In genomic region chr7:45714630-45715089, GRCm38 (mm10) we compare ENCODE assay signal across 8 mouse cellular contexts. TPM values are rescaled to one million over a fixed set of nuclear protein-coding genes. Genes with fewer than 3 reads are reported as not detected.
DNase-seq lines count a peak whose midpoint lies in the region; ATAC-seq lines count a peak whose summit lies in the region.

No protein-coding gene starts in this region.

- H3K27ac ChIP-seq in hindbrain, embryonic 11.5 days (ENCODE audit: low read depth, low read length): no peak overlapping the region
- peak overlapping the region; percentile 78 for H3K27ac ChIP-seq in liver, embryonic 15.5 days (replicated peaks)

- 9% methylated on average over 14 of the region's 14 CpGs for WGBS in hindbrain, embryonic 11.5 days
- WGBS in liver, embryonic 15.5 days (ENCODE audit: insufficient replicate concordance): 11% methylated on average over 14 of the region's 14 CpGs

- H3K27me3 ChIP-seq in hindbrain, embryonic 11.5 days (ENCODE audit: control insufficient read depth, insufficient read depth, low read length): no peaks in the 10 kb centered on the region
- H3K27me3 ChIP-seq in liver, embryonic 15.5 days: no peaks in the 10 kb centered on the region

- no peaks in the 10 kb centered on the region for H3K9me3 ChIP-seq in hindbrain, embryonic 11.5 days (ENCODE audit: control insufficient read depth, low read length)
- no peaks in the 10 kb centered on the region for H3K9me3 ChIP-seq in liver, embryonic 15.5 days (replicated peaks)

- H3K9ac ChIP-seq in hindbrain, embryonic 11.5 days (ENCODE audit: low read depth, low read length): peak overlapping the region; percentile 71
- peak overlapping the region; percentile 60 for H3K9ac ChIP-seq in liver, embryonic 15.5 days

- peaks cover 13% of the 10 kb centered on the region for H3K36me3 ChIP-seq in hindbrain, embryonic 11.5 days (ENCODE audit: control insufficient read depth, insufficient read depth, low read length)
- H3K36me3 ChIP-seq in liver, embryonic 15.5 days (replicated peaks): peaks cover 44% of the 10 kb centered on the region

- ATAC-seq in hindbrain, embryonic 11.5 days (ENCODE audit: low FRiP score): peak; percentile 61; the same call in 1 of the 2 replicates
- peak; percentile 59 for ATAC-seq in liver, embryonic 15.5 days (ENCODE audit: insufficient read depth)

- peak overlapping the region; percentile 65 for H3K4me3 ChIP-seq in hindbrain, embryonic 11.5 days (ENCODE audit: low read depth, low read length)
- peak overlapping the region; percentile 90 for H3K4me3 ChIP-seq in liver, embryonic 15.5 days (replicated peaks)

- DNase-seq in gastrocnemius, postnatal 14 days: peak; percentile 10
- DNase-seq in gastrocnemius, adult 8-10 months (ENCODE audit: low spot score in 2 of 2): no peak
- peak; percentile 86 for DNase-seq in R1 (ENCODE audit: low read depth, low spot score)
- DNase-seq in hindbrain, embryonic 11.5 days (ENCODE audit: low spot score): no peak
- no peak for DNase-seq in embryo, embryonic 10 days (ENCODE audit: low spot score)
- no peak for DNase-seq in layer of hippocampus, postnatal 10 days (ENCODE audit: low spot score in 2 of 2)
- DNase-seq in embryo, embryonic 11 days: no peak

- H3K4me2 ChIP-seq in hindbrain, embryonic 11.5 days (replicated peaks; ENCODE audit: low read depth, low read length): peak overlapping the region; percentile 86
- peak overlapping the region; percentile 95 for H3K4me2 ChIP-seq in liver, embryonic 15.5 days

- H3K4me1 ChIP-seq in hindbrain, embryonic 11.5 days (replicated peaks; ENCODE audit: control insufficient read depth, insufficient read depth, low read length): peaks cover 21% of the 10 kb centered on the region
- peaks cover 62% of the 10 kb centered on the region for H3K4me1 ChIP-seq in liver, embryonic 15.5 days (replicated peaks)

- intact Hi-C loops in gastrocnemius, postnatal 14 days (cut with DNase I; ENCODE audit: low total_unique reads): no loop called here

RNA-seq across cellular contexts. Expression of gene Rpl18, which starts 0.6 kb away (rescaled TPM):
- 100 to 1,000 TPM; 607 to 662 TPM for total RNA-seq in gastrocnemius, postnatal 14 days (2021)
- total RNA-seq in gastrocnemius, adult 8-10 months (2022): 100 to 1,000 TPM; 479 to 609 (median 594) TPM
- 904 and 927 TPM in 2 replicates for polyA plus RNA-seq in hindbrain, embryonic 11.5 days (2014; fragmentation: Nextera tagmentation; extraction: Ambion mirVana)
- 533 and 542 TPM in 2 replicates for polyA plus RNA-seq in liver, embryonic 15.5 days (2015; fragmentation: Nextera tagmentation; extraction: Ambion mirVana)
- 100 to 1,000 TPM; 497 to 584 TPM for total RNA-seq in layer of hippocampus, postnatal 10 days (2021)

RNA-seq across cellular contexts. Expression of gene Sphk2, which starts 3.1 kb away (rescaled TPM):
- 10 to 100 TPM; 12.0 to 13.2 TPM for total RNA-seq in gastrocnemius, postnatal 14 days (2021)
- 10 to 100 TPM; 10.6 to 15.0 (median 13.0) TPM for total RNA-seq in gastrocnemius, adult 8-10 months (2022)
- 13.6 and 17.6 TPM in 2 replicates for polyA plus RNA-seq in hindbrain, embryonic 11.5 days (2014; fragmentation: Nextera tagmentation; extraction: Ambion mirVana)
- 10.4 and 13.3 TPM in 2 replicates for polyA plus RNA-seq in liver, embryonic 15.5 days (2015; fragmentation: Nextera tagmentation; extraction: Ambion mirVana)
- total RNA-seq in layer of hippocampus, postnatal 10 days (2021): 10 to 100 TPM; 27.3 to 27.7 TPM

RNA-seq across cellular contexts. Expression of gene Fam83e, which starts 6.4 kb away (rescaled TPM):
- under 1 TPM; 0.16 TPM for total RNA-seq in gastrocnemius, postnatal 14 days (2021)
- total RNA-seq in gastrocnemius, adult 8-10 months (2022): under 1 TPM in 2 of 4 experiments, not detected in 2; 0.10 to 0.38 TPM
- 0.80 TPM in 2 replicates for polyA plus RNA-seq in hindbrain, embryonic 11.5 days (2014; fragmentation: Nextera tagmentation; extraction: Ambion mirVana)
- 0.30 and 0.33 TPM in 2 replicates for polyA plus RNA-seq in liver, embryonic 15.5 days (2015; fragmentation: Nextera tagmentation; extraction: Ambion mirVana)
- total RNA-seq in layer of hippocampus, postnatal 10 days (2021): under 1 TPM; 0.34 to 0.51 TPM

RNA-seq across cellular contexts. Expression of gene Dbp, which starts 9.8 kb away (rescaled TPM):
- total RNA-seq in gastrocnemius, postnatal 14 days (2021): 10 to 100 TPM; 20.6 to 32.8 TPM
- total RNA-seq in gastrocnemius, adult 8-10 months (2022): 100 to 1,000 TPM in 3 of 4 experiments, 10 to 100 TPM in 1; 69.5 to 173 (median 143) TPM
- polyA plus RNA-seq in hindbrain, embryonic 11.5 days (2014; fragmentation: Nextera tagmentation; extraction: Ambion mirVana): 2.2 and 2.8 TPM in 2 replicates
- polyA plus RNA-seq in liver, embryonic 15.5 days (2015; fragmentation: Nextera tagmentation; extraction: Ambion mirVana): 0.46 and 0.85 TPM in 2 replicates
- total RNA-seq in layer of hippocampus, postnatal 10 days (2021): 10 to 100 TPM; 37.1 to 43.4 TPM

RNA-seq across cellular contexts. Expression of gene Spaca4, which starts 11.0 kb away (rescaled TPM):
- total RNA-seq in gastrocnemius, postnatal 14 days (2021): not detected
- not detected for total RNA-seq in gastrocnemius, adult 8-10 months (2022)
- not detected in 2 replicates for polyA plus RNA-seq in hindbrain, embryonic 11.5 days (2014; fragmentation: Nextera tagmentation; extraction: Ambion mirVana)
- not detected in 2 replicates for polyA plus RNA-seq in liver, embryonic 15.5 days (2015; fragmentation: Nextera tagmentation; extraction: Ambion mirVana)
- not detected for total RNA-seq in layer of hippocampus, postnatal 10 days (2021)

Comparison
In these comparisons a context has a peak if more than half of its experiments do, and no peak if none do; other contexts are left out.
1. DNase-seq: peak in gastrocnemius, postnatal 14 days (single experiment) and R1 (single experiment); none in gastrocnemius, adult 8-10 months (0 of 2), hindbrain, embryonic 11.5 days (single experiment), embryo, embryonic 10 days (single experiment), layer of hippocampus, postnatal 10 days (0 of 2) and embryo, embryonic 11 days (single experiment).